Mouse (Mus musculus) limb, embryonic 15.5 days (tissue): ENCODE measurements around the gene Fam20b. TPM values are rescaled to one million over a fixed set of nuclear protein-coding genes. Genes with fewer than 3 reads are reported as not detected.
"Not testable (repeated sequence)": the region's sequence is repeated elsewhere in the genome, so short reads cannot be mapped to it uniquely, and the experiment has no call there.

Experiments
- ATAC-seq: fragments of 200-750 bp; cut with Nextera tagmentation; 2 replicates; pipeline ENCODE4 v1.8.0; 2017; ENCODE audit warnings: low read depth, moderate TSS enrichment; ENCODE audit not compliant: insufficient number of reproducible peaks, low FRiP score, low TSS enrichment
- H3K27ac ChIP-seq: fragments of 300-500 bp; sonication (generic); 2 replicates; pipeline ENCODE4 v1.5.1; 2015; ENCODE audit warnings: moderate library complexity, mild to moderate bottlenecking, inconsistent platforms
- H3K27me3 ChIP-seq: fragments of 300-500 bp; sonication (generic); 2 replicates; pipeline ENCODE4 v1.6.1; 2015; ENCODE audit warnings: inconsistent platforms
- H3K36me3 ChIP-seq: fragments of 300-500 bp; sonication (generic); 2 replicates; pipeline ENCODE4 v1.6.1; 2015; ENCODE audit warnings: inconsistent platforms
- H3K4me1 ChIP-seq: fragments of 300-500 bp; sonication (generic); 2 replicates; pipeline ENCODE4 v1.6.1; 2015; ENCODE audit warnings: inconsistent platforms
- H3K4me2 ChIP-seq: fragments of 300-500 bp; sonication (generic); 2 replicates; pipeline ENCODE4 v1.6.1; 2015; ENCODE audit warnings: mild to moderate bottlenecking, inconsistent platforms
- H3K4me3 ChIP-seq: fragments of 300-500 bp; sonication (generic); 2 replicates; pipeline ENCODE4 v1.5.1; 2015; ENCODE audit warnings: mild to moderate bottlenecking, inconsistent platforms
- H3K9ac ChIP-seq: fragments of 300-500 bp; sonication (generic); 2 replicates; pipeline ENCODE4 v1.6.1; 2015; ENCODE audit warnings: inconsistent platforms
- H3K9me3 ChIP-seq: fragments of 300-500 bp; sonication (generic); 2 replicates; pipeline ENCODE4 v1.6.1; 2016; ENCODE audit warnings: inconsistent platforms
- WGBS: fragments of 180-500 bp; shearing (Covaris S2); methylation state at CpG from one replicate; pipeline ENCODE4 v1.1.7; 2015; 5-methylcytosine and 5-hydroxymethylcytosine counted together
- polyA plus RNA-seq: library from polyadenylated mRNA; unstranded; fragments of >200 nt; fragmentation: Nextera tagmentation; extraction: Ambion mirVana; gene quantifications from 2 replicates; pipeline ENCODE4 v1.2.1, GENCODE M21; 2015

The Fam20b gene
- polyA plus RNA-seq, 1 experiment from 2014 or later, result 32.5 TPM

- H3K9me3 ChIP-seq, result no peaks in the 10 kb centered on the region
- ATAC-seq, result no peak
- H3K36me3 ChIP-seq, result no peaks in the 10 kb centered on the region
- peaks cover 11% of the 10 kb centered on the region; the same call in 1 of the 2 replicates for H3K4me1 ChIP-seq
- H3K9ac ChIP-seq, result no peak overlapping the region
- 88% methylated on average over 8 of the region's 8 CpGs for WGBS
- H3K27me3 ChIP-seq, result no peaks in the 10 kb centered on the region
- no peak overlapping the region for H3K4me3 ChIP-seq
- no peak overlapping the region for H3K27ac ChIP-seq
- H3K4me2 ChIP-seq, result no peak overlapping the region
These were observed 53.1 kb downstream of the Fam20b start for GRCm38 (mm10) chr1:156665777-156666176.

- H3K4me1 ChIP-seq, H3K4me3 ChIP-seq, H3K27me3 ChIP-seq, H3K9ac ChIP-seq, ATAC-seq, H3K36me3 ChIP-seq, H3K9me3 ChIP-seq: not testable (repeated sequence)
- peak overlapping the region; percentile 67 for H3K27ac ChIP-seq
- 60% methylated on average over 21 of the region's 21 CpGs for WGBS
- H3K4me2 ChIP-seq, result 0 out of 2 replicates have a peak overlapping the region, but pooled peaks have one; percentile 10
These were observed 58.1 kb downstream of the Fam20b start for GRCm38 (mm10) chr1:156660660-156661236.

- H3K36me3 ChIP-seq, result no peaks in the 10 kb centered on the region
- H3K9ac ChIP-seq, result no peak overlapping the region
- no peak overlapping the region for H3K4me2 ChIP-seq
- peak overlapping the region; percentile 24; the same call in 1 of the 2 replicates for H3K27ac ChIP-seq
- peaks cover 11% of the 10 kb centered on the region for H3K4me1 ChIP-seq
- WGBS, result 66% methylated on average over 13 of the region's 13 CpGs
- ATAC-seq, result peak; percentile 45; the same call in 1 of the 2 replicates
- no peaks in the 10 kb centered on the region for H3K9me3 ChIP-seq
- no peaks in the 10 kb centered on the region for H3K27me3 ChIP-seq
- H3K4me3 ChIP-seq, result no peak overlapping the region
These were observed 58.8 kb downstream of the Fam20b start for GRCm38 (mm10) chr1:156659906-156660659.

- WGBS, result 74% methylated on average over 5 of the region's 5 CpGs
These were observed 60.2 kb downstream of the Fam20b start for GRCm38 (mm10) chr1:156658676-156659075.

GRCm38 (mm10) chr1:156657523-156657922 is 61.4 kb downstream of the Fam20b start:
- H3K36me3 ChIP-seq, result no peaks in the 10 kb centered on the region
- H3K9me3 ChIP-seq, result no peaks in the 10 kb centered on the region
- H3K27me3 ChIP-seq, result no peaks in the 10 kb centered on the region
- peaks cover 23% of the 10 kb centered on the region for H3K4me1 ChIP-seq
- ATAC-seq, result no peak
- no peak overlapping the region for H3K9ac ChIP-seq
- 82% methylated on average over 4 of the region's 4 CpGs for WGBS
- H3K4me3 ChIP-seq, result no peak overlapping the region
- no peak overlapping the region for H3K27ac ChIP-seq
- no peak overlapping the region for H3K4me2 ChIP-seq

More at GRCm38 (mm10) chr1:156658676-156659075, 60.2 kb downstream of the Fam20b start:
- no peaks in the 10 kb centered on the region for H3K9me3 ChIP-seq
- no peak overlapping the region for H3K4me3 ChIP-seq
- H3K4me1 ChIP-seq, result peaks cover 17% of the 10 kb centered on the region
- no peaks in the 10 kb centered on the region for H3K27me3 ChIP-seq
- no peak overlapping the region for H3K4me2 ChIP-seq
- H3K27ac ChIP-seq, result no peak overlapping the region
- no peak for ATAC-seq
- no peak overlapping the region for H3K9ac ChIP-seq
- no peaks in the 10 kb centered on the region for H3K36me3 ChIP-seq

- H3K27me3 ChIP-seq, result no peaks in the 10 kb centered on the region
- no peak overlapping the region for H3K4me2 ChIP-seq
- no peaks in the 10 kb centered on the region for H3K9me3 ChIP-seq
- no peak overlapping the region for H3K9ac ChIP-seq
- peaks cover 25% of the 10 kb centered on the region for H3K4me1 ChIP-seq
- no peaks in the 10 kb centered on the region for H3K36me3 ChIP-seq
- H3K4me3 ChIP-seq, result no peak overlapping the region
- WGBS, result 35% methylated on average over 13 of the region's 13 CpGs
- peak overlapping the region; percentile 69 for H3K27ac ChIP-seq
- ATAC-seq, result no peak
These were observed 64.0 kb downstream of the Fam20b start for GRCm38 (mm10) chr1:156654735-156655530.

GRCm38 (mm10) chr1:156652189-156652822 is 66.6 kb downstream of the Fam20b start:
- H3K27ac ChIP-seq, result peak overlapping the region; percentile 22; the same call in 1 of the 2 replicates
- H3K9me3 ChIP-seq, result no peaks in the 10 kb centered on the region
- ATAC-seq, result no peak
- no peaks in the 10 kb centered on the region for H3K27me3 ChIP-seq
- WGBS, result 39% methylated on average over 6 of the region's 6 CpGs
- no peaks in the 10 kb centered on the region for H3K36me3 ChIP-seq
- H3K4me3 ChIP-seq, result no peak overlapping the region
- no peak overlapping the region for H3K4me2 ChIP-seq
- no peak overlapping the region for H3K9ac ChIP-seq
- H3K4me1 ChIP-seq, result peaks cover 22% of the 10 kb centered on the region

- Histone ChIP-seq H3K9me3 (no peaks in the 10 kb centered on the region), H3K27me3 (no peaks in the 10 kb centered on the region), H3K9ac (no peak overlapping the region), H3K4me3 (no peak overlapping the region), H3K36me3 (no peaks in the 10 kb centered on the region), H3K4me2 (no peak overlapping the region), H3K4me1 (peaks cover 21% of the 10 kb centered on the region), H3K27ac (no peak overlapping the region)
- no peak for ATAC-seq
- 83% methylated on average over 9 of the region's 9 CpGs for WGBS
These were observed 68.3 kb downstream of the Fam20b start for GRCm38 (mm10) chr1:156650631-156651030.

- WGBS, result 43% methylated on average over 2 of the region's 2 CpGs
- no peak for ATAC-seq
- Histone ChIP-seq H3K9ac (no peak overlapping the region), H3K27ac (no peak overlapping the region), H3K9me3 (no peaks in the 10 kb centered on the region), H3K4me1 (peaks cover 16% of the 10 kb centered on the region; the same call in 1 of the 2 replicates), H3K27me3 (no peaks in the 10 kb centered on the region), H3K4me2 (no peak overlapping the region), H3K4me3 (no peak overlapping the region), H3K36me3 (no peaks in the 10 kb centered on the region)
These were observed 70.2 kb downstream of the Fam20b start for GRCm38 (mm10) chr1:156648705-156649104.

GRCm38 (mm10) chr1:156645971-156646370 is 72.9 kb downstream of the Fam20b start:
- Histone ChIP-seq H3K27me3 (no peaks in the 10 kb centered on the region), H3K4me1 (peaks cover 16% of the 10 kb centered on the region; the same call in 1 of the 2 replicates), H3K27ac (no peak overlapping the region), H3K9ac (no peak overlapping the region), H3K36me3 (peaks cover 26% of the 10 kb centered on the region), H3K9me3 (no peaks in the 10 kb centered on the region), H3K4me3 (no peak overlapping the region), H3K4me2 (no peak overlapping the region)
- 72% methylated on average over 4 of the region's 4 CpGs for WGBS
- ATAC-seq, result no peak

GRCm38 (mm10) chr1:156644780-156645523 is 73.9 kb downstream of the Fam20b start:
- 49% methylated on average over 13 of the region's 13 CpGs for WGBS
- Histone ChIP-seq H3K9ac (no peak overlapping the region), H3K27ac (no peak overlapping the region), H3K36me3 (peaks cover 36% of the 10 kb centered on the region), H3K27me3 (no peaks in the 10 kb centered on the region), H3K4me2 (no peak overlapping the region), H3K9me3 (no peaks in the 10 kb centered on the region), H3K4me1 (peaks cover 16% of the 10 kb centered on the region; the same call in 1 of the 2 replicates), H3K4me3 (no peak overlapping the region)
- ATAC-seq, result no peak
